Mouse (Mus musculus): ENCODE measurements around the gene Arhgap31. TPM values are rescaled to one million over a fixed set of nuclear protein-coding genes. Genes with fewer than 3 reads are reported as not detected.

Gene Arhgap31
- polyA plus RNA-seq, 1 experiment from 2014 or later, result 43.1 TPM

- Histone ChIP-seq H3K4me2 (no peak overlapping the region), H3K9ac (no peak overlapping the region), H3K27ac (ENCODE audit: poor library complexity, severe bottlenecking) (no peak overlapping the region), H3K27me3 (replicated peaks) (no peaks in the 10 kb centered on the region), H3K36me3 (peaks cover 67% of the 10 kb centered on the region), H3K4me3 (no peak overlapping the region), H3K9me3 (replicated peaks) (no peaks in the 10 kb centered on the region), H3K4me1 (replicated peaks) (no peaks in the 10 kb centered on the region)
- ATAC-seq (ENCODE audit: insufficient number of reproducible peaks, low FRiP score), result no peak
- WGBS, result 97% methylated on average over 3 of the region's 3 CpGs
Measured at GRCm38 (mm10) chr16:38571481-38571880, 141.6 kb downstream of the Arhgap31 start.

GRCm38 (mm10) chr16:38568192-38568591 lies 144.9 kb downstream of the Arhgap31 start:
- Histone ChIP-seq H3K4me1 (replicated peaks) (peaks cover 16% of the 10 kb centered on the region), H3K27me3 (replicated peaks) (no peaks in the 10 kb centered on the region), H3K27ac (ENCODE audit: poor library complexity, severe bottlenecking) (no peak overlapping the region), H3K9ac (no peak overlapping the region), H3K4me2 (no peak overlapping the region), H3K36me3 (peaks cover 70% of the 10 kb centered on the region), H3K4me3 (no peak overlapping the region), H3K9me3 (replicated peaks) (no peaks in the 10 kb centered on the region)
- 96% methylated on average over 5 of the region's 5 CpGs for WGBS
- no peak for ATAC-seq (ENCODE audit: insufficient number of reproducible peaks, low FRiP score)

GRCm38 (mm10) chr16:38563516-38563915 lies 149.6 kb downstream of the Arhgap31 start:
- Histone ChIP-seq H3K27me3 (replicated peaks) (peaks cover 14% of the 10 kb centered on the region), H3K9ac (peak overlapping the region; percentile 86), H3K27ac (ENCODE audit: poor library complexity, severe bottlenecking) (no peak overlapping the region), H3K9me3 (replicated peaks) (no peaks in the 10 kb centered on the region), H3K4me3 (peak overlapping the region; percentile 83), H3K4me1 (replicated peaks) (peaks cover 16% of the 10 kb centered on the region), H3K4me2 (peak overlapping the region; percentile 68), H3K36me3 (peaks cover 32% of the 10 kb centered on the region)
- 25% methylated on average over 10 of the region's 10 CpGs for WGBS
- no peak for ATAC-seq (ENCODE audit: insufficient number of reproducible peaks, low FRiP score)

GRCm38 (mm10) chr16:38562968-38563327 lies 150.1 kb downstream of the Arhgap31 start:
- Histone ChIP-seq H3K4me3 (peak overlapping the region; percentile 83), H3K9ac (peak overlapping the region; percentile 86), H3K4me1 (replicated peaks) (peaks cover 16% of the 10 kb centered on the region), H3K27ac (ENCODE audit: poor library complexity, severe bottlenecking) (peak overlapping the region; percentile 87), H3K36me3 (peaks cover 26% of the 10 kb centered on the region), H3K9me3 (replicated peaks) (no peaks in the 10 kb centered on the region), H3K27me3 (replicated peaks) (peaks cover 15% of the 10 kb centered on the region), H3K4me2 (peak overlapping the region; percentile 68)
- WGBS, result under 1% methylated on average over 25 of the region's 25 CpGs
- ATAC-seq (ENCODE audit: insufficient number of reproducible peaks, low FRiP score), result peak; percentile 79

GRCm38 (mm10) chr16:38562131-38562967 lies 150.7 kb downstream of the Arhgap31 start:
- Histone ChIP-seq H3K4me2 (peak overlapping the region; percentile 68), H3K27me3 (replicated peaks) (peaks cover 15% of the 10 kb centered on the region), H3K27ac (ENCODE audit: poor library complexity, severe bottlenecking) (peak overlapping the region; percentile 87), H3K4me1 (replicated peaks) (peaks cover 16% of the 10 kb centered on the region), H3K9me3 (replicated peaks) (no peaks in the 10 kb centered on the region), H3K36me3 (peaks cover 23% of the 10 kb centered on the region), H3K4me3 (peak overlapping the region; percentile 83), H3K9ac (peak overlapping the region; percentile 86)
- 7% methylated on average over 37 of the region's 37 CpGs for WGBS
- ATAC-seq (ENCODE audit: insufficient number of reproducible peaks, low FRiP score), result peak; percentile 96

- Histone ChIP-seq H3K9ac (no peak within 1 kb of the TSS), H3K27ac (ENCODE audit: poor library complexity, severe bottlenecking) (no peak within 1 kb of the TSS), H3K4me3 (no peak within 1 kb of the TSS), H3K4me2 (no peak within 1 kb of the TSS), H3K4me1 (replicated peaks) (no peaks in the 10 kb centered on the region), H3K27me3 (replicated peaks) (peaks cover 40% of the 10 kb centered on the region), H3K9me3 (replicated peaks) (no peaks in the 10 kb centered on the region), H3K36me3 (no peaks in the 10 kb centered on the region)
- ATAC-seq (ENCODE audit: insufficient number of reproducible peaks, low FRiP score), result no peak
- 78% methylated on average over 3 of the region's 3 CpGs for WGBS
Measured at GRCm38 (mm10) chr16:38558221-38558748, 154.8 kb downstream of the Arhgap31 start, which contains the start of gene Tmem39a. Tmem39a (plus strand) TSS chr16:38558698.

- Histone ChIP-seq H3K9ac (no peak overlapping the region), H3K4me1 (replicated peaks) (no peaks in the 10 kb centered on the region), H3K27ac (ENCODE audit: poor library complexity, severe bottlenecking) (no peak overlapping the region), H3K27me3 (replicated peaks) (peaks cover 48% of the 10 kb centered on the region), H3K9me3 (replicated peaks) (no peaks in the 10 kb centered on the region), H3K4me3 (no peak overlapping the region), H3K36me3 (no peaks in the 10 kb centered on the region), H3K4me2 (no peak overlapping the region)
- WGBS, result 73% methylated on average over 3 of the region's 3 CpGs
- no peak for ATAC-seq (ENCODE audit: insufficient number of reproducible peaks, low FRiP score)
Measured at GRCm38 (mm10) chr16:38555988-38556387, 157.1 kb downstream of the Arhgap31 start.

GRCm38 (mm10) chr16:38549479-38550396 lies 163.3 kb downstream of the Arhgap31 start, which contains the start of gene Poglut1:
Poglut1 (minus strand) TSS chr16:38550258.
- peak within 1 kb of the TSS; percentile 77 for H3K4me2 ChIP-seq
- peak within 1 kb of the TSS; percentile 66 for H3K4me3 ChIP-seq
- H3K27ac ChIP-seq (ENCODE audit: poor library complexity, severe bottlenecking), result no peak within 1 kb of the TSS
- H3K36me3 ChIP-seq, result peaks cover 25% of the 10 kb centered on the region
- peaks cover 14% of the 10 kb centered on the region for H3K27me3 ChIP-seq (replicated peaks)
- ATAC-seq (ENCODE audit: insufficient number of reproducible peaks, low FRiP score), result peak; percentile 85
- 3% methylated on average over 54 of the region's 54 CpGs for WGBS
- peaks cover 8% of the 10 kb centered on the region; the same call in 1 of the 2 replicates for H3K4me1 ChIP-seq (replicated peaks)
- H3K9me3 ChIP-seq (replicated peaks), result no peaks in the 10 kb centered on the region
- H3K9ac ChIP-seq, result peak within 1 kb of the TSS; percentile 75

Other genes with a start within 250 kb of the Arhgap31 start
- gene Timmdc1, start 190.6 kb downstream of the Arhgap31 start, polyA plus RNA-seq (2016; fragmentation: Nextera tagmentation; extraction: Ambion mirVana), result 33.5 and 35.6 TPM in 2 replicates
- 40.5 and 42.0 TPM in 2 replicates for gene Poglut1, start 163.0 kb downstream of the Arhgap31 start, polyA plus RNA-seq (2016; fragmentation: Nextera tagmentation; extraction: Ambion mirVana)
- 66.2 and 74.5 TPM in 2 replicates for gene Tmem39a, start 154.6 kb downstream of the Arhgap31 start, polyA plus RNA-seq (2016; fragmentation: Nextera tagmentation; extraction: Ambion mirVana)
- 26.6 and 29.8 TPM in 2 replicates for gene B4galt4, start 29.0 kb upstream of the Arhgap31 start, polyA plus RNA-seq (2016; fragmentation: Nextera tagmentation; extraction: Ambion mirVana)
- gene Upk1b, start 87.1 kb upstream of the Arhgap31 start, polyA plus RNA-seq (2016; fragmentation: Nextera tagmentation; extraction: Ambion mirVana), result 21.2 and 21.4 TPM in 2 replicates
- gene 4930435E12Rik, start 115.5 kb upstream of the Arhgap31 start, polyA plus RNA-seq (2016; fragmentation: Nextera tagmentation; extraction: Ambion mirVana), result not detected in 2 replicates
- 0.30 and 0.31 TPM in 2 replicates for gene Igsf11, start 179.4 kb upstream of the Arhgap31 start, polyA plus RNA-seq (2016; fragmentation: Nextera tagmentation; extraction: Ambion mirVana)